Mouse (Mus musculus) gastrocnemius, postnatal 10 days (tissue): ENCODE measurements around the gene Satb2. TPM values are rescaled to one million over a fixed set of nuclear protein-coding genes. Genes with fewer than 3 reads are reported as not detected.

Experiments
- DNase-seq: peaks from one replicate; pipeline ENCODE4 v3.0.0; 2021; ENCODE audit warnings: mixed read lengths
- long read RNA-seq, 2 experiments: library from polyadenylated mRNA; stranded (forward); transcript quantifications; one replicate each; pipeline ENCODE4 v2.0.0; 2021
- total RNA-seq, 2 experiments: library from RNA; stranded (reverse); gene quantifications; 2 replicates each; pipeline ENCODE4 v1.2.3; 2021

Gene Satb2
- 1 to 10 TPM in 1 of 2 experiments, under 1 TPM in 1; 0.63 to 9.2 TPM for total RNA-seq
- long read RNA-seq, experiment 1, partial matches to known transcripts: 2 of 4 reads
- long read RNA-seq, experiment 1, other reads (novel, unspliced or antisense): 2 of 4 reads
- long read RNA-seq, experiment 2, full-length matches to known transcripts: 1 of 1 reads
- long read RNA-seq, experiment 2, partial matches to known transcripts: 0 of 1 reads
- long read RNA-seq, experiment 2, other reads (novel, unspliced or antisense): 0 of 1 reads

DNA sequence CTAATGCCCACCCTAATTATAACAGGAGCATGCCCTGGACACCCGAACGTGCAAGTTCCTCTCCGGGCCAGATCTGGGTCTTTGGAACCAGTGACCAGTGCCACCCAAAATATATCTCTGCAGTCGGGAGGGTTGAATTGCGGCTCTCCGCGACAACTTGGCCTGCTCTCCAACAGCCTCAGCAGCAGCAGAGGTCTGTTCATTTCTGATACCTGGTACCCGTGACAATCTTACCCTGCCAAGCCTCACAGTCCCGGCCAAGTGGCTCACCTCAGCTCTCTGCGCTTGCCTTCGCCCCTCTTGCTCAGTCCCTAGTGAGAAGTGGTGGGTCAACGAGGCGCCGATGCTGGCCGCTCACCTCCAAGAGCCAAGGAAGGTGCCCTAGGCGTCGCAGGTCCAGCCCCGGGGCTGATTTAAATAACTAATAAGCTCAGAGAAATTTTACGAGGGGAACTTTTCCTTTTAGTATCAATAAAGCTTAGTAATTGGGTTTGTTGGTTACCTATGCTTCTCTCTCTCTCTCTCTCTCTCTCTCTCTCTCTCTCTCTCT is at the start of gene Satb2:
Gene Satb2 (minus strand): TSS at position 500 of the 550 bp plus-strand sequence.
- DNase-seq: no peak

DNA sequence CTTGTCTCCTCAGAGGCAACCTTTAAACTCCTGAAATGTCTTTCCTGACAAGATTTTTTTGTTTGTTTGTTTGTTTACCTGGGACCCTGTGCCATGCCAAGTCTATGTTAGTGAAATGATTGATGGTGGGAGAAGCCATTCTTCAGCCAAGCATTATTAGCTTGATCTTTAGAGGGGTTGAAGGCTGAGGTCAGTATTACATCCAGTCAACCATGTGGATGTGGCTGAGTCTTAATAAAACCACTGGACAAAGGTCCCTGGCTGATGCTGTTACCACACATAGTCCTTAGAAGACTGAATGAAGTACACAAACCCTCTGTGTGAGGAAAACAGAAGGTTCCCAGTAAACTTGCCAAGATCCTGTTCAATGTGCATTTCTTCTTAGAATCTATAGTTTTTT is 40.5 kb upstream of the Satb2 start:
- DNase-seq: no peak

DNA sequence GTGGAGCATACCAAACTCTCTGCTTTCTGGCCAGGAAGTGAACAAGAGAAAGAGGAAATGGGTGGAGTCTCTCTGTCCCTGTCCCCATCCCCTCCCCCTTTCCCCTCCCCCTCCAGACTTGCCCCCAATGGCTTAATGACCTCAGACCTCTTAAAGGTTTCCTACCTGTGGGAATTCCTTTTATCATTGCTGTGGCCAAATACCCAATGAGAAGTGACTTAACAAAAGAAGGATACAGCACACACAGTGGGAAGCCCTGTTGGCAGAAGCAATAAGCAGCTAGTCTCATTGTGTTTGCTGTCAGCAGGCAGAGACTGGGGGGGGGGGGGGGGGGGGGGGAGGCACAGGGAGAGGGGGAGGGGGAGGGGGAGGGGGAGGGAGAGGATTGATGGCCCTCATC is 35.4 kb upstream of the Satb2 start:
- no peak for DNase-seq

DNA sequence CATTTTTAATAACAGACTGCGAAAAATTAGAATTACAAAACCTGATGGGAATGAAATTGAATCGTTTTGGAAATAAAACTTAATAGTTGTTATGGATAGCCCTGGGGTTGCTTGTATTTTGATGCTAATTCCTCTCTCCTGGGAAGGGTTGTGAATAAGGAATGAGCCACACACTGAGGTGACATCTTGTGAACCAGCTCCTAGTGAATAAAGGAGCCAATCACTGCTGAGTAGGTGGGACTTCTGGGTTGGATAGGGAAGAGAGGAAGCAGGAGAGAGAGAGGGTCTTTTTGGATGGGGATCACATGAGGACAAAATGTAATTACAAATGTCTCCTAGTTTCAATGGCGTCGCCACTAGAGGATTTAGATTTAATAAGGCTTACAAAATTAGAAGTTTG is 30.7 kb upstream of the Satb2 start:
- DNase-seq: no peak

DNA sequence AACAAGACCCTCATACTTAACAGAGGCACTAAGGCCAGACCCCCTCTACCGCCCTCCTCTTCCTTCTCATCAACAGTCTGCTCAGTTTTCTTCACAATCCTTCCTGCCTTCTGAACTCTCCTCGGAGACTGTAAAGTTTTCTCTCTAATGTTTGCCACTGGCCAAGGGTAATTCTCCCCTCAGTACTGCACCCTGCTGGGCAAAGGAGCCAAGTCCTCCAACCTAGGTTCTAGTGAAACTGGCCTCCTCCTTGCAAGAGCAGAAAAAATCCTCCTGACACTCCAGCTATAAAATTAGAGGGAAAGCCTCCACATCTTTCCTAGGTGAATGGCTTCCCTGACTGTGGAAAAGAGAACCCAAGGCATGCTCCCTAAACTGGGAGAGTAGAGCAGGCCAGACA is 16.6 kb upstream of the Satb2 start:
- no peak for DNase-seq

DNA sequence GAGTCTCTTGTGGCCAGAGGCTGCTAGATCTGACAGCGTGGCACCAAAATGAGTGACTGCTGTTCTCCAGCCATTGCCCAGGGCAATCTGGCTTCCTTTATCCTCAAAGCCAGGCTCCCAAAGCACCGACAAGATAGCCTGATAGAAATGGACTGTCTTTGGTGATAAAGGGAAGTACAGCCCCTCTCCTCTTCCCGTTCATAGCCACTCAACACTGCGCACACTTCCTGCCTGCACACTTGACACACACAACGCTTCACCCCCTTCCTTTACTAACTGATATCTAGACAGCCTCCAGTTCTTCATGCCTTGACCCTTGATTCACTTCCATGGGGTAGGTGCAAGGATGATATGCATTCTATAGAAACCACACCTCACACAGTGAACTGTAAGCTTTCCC is 13.9 kb upstream of the Satb2 start:
- no peak for DNase-seq

DNA sequence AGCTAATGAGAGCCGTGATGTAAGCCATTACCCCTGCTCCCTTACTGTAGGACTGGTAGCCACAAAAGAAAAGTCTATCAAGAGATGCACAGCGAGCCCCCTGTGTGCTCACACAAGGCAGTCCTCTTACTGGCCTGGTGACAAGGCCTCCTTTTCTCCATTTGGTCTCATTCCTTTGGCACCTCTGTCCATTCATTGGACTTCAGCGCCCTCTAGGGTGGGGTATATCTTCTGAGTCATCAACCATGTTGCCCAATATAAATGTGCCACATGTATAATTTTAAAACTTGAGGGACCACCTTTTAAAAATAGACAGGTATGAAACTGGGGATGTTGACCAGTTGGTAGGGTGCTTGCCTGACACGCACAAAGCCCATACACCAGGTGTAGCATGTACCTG is 13.2 kb upstream of the Satb2 start:
- DNase-seq: no peak

DNA sequence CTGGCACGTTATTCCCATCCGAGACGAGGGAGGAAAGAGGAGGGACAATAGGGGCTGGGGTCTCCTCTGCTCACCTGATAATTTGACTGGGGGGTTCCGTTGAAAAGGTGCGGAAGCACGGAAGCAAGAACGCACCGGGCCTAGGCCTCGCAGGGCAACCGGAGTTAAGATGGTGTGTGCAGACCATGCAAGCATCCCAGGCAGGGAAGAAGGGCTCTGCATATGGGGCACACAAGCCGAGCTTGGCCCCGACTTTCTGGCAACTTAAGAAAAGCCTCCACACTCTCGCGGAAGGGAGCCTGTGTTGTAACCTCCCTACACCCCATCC is 6.0 kb upstream of the Satb2 start:
- no peak for DNase-seq

DNA sequence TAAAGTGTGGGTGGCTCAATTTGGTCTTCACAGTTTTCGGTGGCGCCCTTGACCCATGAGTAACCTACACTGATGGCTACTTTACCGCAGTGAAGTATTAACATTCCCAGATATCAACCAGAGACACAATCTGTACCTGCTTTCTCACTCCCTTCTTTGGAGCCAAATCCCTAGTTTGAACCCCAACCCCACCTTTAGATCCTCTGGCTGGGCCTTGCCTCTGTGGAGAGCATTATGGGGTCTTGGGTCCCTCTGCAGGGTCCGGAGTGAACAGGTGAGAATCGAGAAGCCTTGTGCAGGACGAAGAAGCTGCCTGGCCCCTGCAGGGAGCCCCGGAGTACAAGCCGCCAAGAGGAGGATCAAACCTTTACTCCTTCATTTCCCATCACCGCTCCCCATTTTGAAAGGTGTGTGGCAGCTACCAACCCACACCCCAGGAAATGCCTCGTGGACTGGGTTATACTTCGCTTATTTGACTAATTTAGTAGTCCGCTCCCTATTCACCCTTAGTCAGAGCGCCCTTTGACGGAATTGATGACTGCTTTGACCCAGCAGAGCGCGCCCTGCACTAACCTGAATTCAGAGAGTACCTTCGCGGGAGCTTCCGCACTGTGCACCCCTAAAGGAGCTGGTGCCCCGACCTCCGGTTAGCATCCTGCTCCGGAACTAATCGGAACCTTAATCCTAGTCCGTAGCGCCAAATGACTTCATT is 5.5 kb upstream of the Satb2 start:
- no peak for DNase-seq

DNA sequence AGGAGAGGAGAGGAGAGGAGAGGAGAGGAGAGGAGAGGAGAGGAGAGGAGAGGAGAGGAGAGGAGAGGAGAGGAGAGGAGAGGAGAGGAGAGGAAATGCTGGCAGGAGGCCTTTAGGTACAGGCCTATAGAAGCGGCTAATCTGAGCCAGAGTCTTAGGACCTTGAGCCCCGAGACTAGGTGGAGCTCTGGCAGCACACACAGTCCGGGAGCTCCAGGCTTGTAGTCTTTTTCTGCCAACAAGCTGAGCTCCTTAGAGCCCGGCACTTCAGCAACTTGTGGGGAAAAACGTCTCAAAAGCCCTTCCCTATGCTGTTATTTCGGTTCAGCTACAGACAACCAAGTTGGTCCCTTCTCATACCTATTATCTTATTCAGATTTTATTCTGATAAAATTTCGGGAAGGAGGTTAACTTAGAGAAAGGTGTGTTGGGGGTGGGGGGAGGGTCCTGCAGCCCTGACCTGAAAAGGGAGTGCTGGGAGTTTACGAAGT is 4.7 kb upstream of the Satb2 start:
- DNase-seq: no peak

DNA sequence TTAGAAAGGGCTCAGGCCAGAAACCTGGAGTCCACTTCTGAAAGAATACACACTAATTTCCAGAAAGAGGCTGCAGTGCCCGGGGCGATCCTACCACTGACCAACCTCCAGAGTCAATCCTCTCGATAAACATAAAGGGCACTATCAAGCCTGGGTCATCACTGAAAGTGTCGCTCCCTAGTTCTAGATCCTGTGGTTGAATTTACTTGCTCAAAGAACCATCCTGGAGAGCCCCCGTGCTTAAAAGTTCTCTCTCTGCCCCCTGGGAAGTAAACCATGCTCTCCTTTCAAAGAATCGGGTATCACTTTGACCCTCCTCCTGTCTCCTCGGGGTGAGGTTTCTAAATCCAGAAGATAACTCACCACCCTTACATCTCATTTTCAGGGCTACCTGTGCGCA is 4.2 kb upstream of the Satb2 start:
- DNase-seq: no peak

DNA sequence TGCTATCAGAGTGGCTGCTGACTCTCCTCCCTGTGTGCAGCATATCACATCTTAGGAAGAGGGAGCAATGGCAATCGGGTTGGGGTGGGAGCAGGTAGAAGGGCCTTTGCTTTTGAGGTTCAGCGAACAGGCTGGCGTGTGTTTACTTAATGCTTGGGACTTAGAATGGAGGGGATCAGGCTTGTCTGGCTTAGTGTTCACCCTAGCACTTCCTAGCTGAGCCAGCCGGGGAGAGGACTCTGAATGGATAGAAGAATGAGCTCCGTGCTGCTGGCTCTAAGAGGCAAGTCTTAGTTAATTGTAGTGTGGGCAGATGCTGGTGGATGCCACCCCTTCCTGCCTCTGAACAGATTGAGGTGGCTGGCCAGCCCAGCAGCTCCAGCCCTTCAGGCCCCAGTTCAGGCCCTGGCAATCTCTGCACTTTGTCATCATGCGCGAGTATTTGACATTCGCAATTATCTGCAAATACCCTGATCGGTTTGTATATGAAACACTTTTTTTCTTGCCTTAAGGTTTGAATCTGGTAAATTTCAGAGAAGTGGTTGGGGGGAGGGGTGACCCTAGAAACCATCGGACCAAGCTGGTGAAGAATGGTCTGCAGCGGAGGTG is 3.6 kb upstream of the Satb2 start:
- no peak for DNase-seq

DNA sequence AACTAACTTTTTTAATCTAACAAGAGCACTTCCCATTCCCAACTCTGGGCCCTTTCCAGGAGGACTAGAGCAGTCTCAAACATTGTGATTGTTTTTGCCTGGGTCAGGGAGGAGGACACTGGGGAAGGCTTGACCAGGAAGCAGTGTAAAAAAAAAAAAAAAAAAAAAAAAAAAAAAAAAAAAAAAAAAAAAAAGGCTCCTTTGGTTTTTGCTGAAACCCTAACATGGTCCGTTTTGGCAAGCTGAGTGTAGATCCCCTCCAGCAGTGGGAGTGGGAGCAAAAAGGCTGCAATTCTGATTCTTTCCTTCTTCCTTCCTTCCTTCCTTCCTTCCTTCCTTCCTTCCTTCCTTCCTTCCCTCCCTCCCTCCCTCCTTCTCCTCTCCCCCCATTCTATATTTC is 3.1 kb upstream of the Satb2 start:
- no peak for DNase-seq

DNA sequence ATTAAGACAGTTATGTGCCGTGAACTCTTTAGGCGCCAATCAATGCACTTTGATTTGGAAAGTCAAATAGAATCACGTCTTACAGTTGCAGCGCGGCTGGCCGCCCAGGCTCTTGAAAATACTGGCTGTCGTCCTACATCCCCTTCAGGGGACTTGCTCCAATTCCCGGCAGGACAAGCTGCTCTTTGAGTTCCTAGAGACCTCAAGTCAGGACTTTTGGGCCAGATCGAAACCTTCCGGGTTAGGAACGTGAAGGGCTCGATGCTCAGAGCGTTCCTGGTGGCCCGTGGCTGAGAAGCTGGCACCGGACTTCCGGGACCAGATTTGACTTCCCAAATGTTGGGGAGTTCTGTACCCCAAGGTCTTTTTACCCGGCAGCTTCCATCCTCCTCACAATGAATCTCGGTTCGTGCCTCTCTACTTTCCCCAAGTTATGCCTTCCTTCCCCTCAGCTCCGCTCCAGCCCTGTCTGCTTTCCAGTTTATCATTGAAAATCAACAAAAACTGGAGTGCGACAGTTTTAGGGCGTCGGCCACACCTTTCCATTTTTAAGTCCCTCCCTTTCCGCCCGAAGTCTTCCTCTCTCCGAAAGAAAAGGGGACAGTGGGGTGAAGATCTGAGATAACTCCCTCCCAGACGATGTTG is 2.3 kb upstream of the Satb2 start:
- DNase-seq: peak; percentile 17

DNA sequence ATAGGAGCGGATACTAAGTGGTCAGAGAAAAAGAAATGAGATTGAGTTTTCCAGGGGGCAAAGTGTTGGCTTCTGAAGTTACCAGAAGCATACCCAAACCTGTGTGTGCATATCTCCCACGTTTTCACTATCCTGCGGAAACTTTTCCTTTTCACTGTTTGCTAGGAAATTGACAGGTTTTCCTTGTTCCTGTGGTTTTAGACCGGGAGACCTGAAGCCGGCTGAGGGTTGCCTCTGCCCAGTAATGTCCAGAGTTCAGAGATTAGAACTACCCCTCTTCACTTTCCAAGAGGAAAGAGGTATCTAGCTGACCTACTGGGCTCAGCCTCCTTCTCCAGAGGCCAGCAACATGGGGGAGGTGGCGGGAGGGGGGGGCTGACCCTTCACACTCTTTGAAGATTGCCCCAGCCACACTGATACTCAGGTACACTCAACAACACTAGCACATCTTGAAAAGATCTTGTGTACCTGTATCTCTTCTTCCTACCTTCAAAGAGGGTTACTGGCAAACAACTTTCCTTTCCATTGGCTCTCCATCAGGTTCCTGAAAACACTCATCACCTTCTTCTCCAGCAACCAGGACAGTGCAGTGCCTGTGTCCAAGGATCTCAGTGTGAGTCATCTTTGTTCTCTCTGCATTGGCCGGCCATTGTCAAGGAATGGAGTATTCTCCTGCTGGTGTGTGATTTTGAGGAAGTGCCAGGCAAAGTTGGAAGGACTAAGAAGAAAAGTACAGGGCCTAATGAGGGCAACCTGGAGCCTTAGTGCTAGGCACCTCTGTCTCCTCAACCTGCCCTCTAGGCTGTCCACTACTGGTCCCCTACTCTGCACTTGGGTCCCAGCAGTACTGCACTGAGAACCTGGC is 1.3 kb upstream of the Satb2 start:
- no peak for DNase-seq

DNA sequence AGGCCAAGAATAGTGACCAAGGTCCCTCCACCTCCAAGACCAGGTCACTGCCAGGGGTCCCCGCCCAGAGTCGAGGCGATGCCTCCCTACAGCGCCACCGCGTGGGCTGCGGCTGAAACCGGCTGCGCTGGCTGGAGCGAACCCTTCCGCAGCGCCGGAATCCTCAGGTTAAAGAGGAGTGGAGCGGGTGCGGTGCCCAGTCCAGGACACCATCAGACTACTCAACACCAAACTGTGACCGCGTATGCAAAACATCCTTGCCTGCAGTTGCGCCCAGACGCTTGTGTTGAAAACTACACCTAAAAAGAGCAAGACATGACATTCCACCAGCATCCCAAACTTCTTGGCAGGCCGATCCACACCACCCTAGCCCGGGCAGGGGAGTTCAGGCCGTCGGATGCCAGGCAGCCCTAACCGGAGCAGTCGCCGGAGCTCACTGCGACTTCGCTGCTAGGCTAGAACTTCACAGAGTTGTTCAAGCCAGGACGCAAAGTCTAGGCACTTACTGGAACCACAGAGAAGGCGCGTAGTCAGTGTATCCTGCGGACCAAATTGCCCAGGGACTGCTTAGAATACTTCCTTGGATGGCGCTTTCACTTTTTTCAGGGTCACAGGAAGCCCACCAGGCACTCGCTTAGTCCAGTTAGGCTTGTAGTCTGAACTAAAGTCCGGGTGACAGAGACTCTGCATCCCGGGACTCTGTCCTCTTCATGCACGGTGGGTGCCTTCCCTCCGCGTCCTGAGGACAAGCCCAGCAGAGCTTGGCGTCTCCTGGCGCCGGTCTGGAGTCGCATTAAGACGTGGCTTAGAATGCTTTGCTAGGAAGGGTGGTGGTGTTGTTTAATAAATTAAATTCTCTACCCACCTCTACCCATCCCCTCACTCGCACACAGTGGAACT is 999 bp downstream of the Satb2 start:
- peak; percentile 79 for DNase-seq

DNA sequence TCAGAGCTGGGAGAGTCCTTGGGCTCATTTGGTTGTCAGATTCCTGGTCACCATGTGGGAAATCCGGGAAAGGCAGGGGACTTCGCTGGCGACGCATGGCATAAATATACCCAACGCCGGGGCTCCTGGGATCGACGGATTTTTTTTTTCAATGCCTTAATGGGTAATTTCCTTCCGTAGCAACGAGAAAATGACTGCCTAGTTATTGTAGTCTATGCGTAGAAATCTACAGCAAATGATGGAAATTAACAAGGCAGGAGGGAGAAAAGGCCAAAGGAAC is 1.7 kb downstream of the Satb2 start:
- DNase-seq: peak; percentile 6

DNA sequence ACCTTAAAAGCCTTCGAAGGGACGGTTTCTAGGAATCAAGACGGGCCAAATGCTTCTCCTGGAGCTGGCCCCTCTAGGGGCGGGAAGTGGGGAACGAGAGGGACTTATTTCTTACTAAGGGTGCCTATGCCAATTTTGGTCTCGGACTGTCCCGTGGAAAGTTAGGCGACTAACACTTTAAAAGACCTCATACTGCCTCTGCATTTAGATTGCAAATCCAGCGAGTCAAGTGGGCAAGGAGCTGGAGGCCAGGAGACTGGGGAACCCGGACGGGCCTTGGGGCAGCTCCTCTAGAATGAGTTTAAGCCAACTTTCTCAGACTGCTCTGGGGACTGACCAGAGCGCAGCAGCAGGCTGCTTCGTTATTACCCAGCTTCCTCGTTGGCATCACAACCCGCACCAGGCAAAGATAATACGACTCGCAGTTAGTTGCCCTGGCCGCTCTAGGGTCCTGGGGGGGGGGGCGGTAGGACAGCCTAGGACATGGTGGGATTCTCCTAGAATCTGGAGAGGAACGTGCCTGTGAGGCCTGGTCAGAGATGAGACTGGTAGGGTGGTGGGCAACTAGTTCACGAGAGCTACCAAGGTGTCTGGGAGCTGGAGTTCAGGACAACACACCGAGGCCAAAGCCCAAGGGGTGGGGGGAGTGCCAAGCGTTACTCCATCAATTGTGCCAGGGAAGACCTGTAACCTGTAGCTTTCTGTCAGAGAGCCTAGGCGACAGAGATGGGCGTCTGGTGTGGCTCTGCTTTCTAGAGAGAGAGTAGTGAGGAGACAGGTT is 2.2 kb downstream of the Satb2 start:
- no peak for DNase-seq

DNA sequence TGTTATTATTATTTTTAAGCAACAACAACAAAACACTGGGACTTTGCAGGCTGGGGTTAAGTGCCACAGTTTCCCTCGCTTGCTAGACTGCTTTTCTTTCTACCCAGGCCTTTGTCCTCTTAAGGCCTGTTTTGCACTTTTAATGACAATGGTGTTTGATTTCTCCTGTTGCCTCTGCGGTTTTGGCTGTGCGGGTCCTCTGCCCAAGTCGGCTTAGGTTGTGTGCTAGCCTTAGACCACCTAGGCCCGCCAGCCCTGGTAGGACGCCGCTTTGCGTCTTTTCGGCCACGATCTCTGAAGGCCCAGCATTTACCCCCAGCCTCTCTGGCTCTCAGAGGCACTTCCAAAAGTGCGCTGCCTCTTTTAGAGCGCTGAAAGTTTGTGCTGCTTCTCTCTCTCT is 2.9 kb downstream of the Satb2 start:
- DNase-seq: no peak

DNA sequence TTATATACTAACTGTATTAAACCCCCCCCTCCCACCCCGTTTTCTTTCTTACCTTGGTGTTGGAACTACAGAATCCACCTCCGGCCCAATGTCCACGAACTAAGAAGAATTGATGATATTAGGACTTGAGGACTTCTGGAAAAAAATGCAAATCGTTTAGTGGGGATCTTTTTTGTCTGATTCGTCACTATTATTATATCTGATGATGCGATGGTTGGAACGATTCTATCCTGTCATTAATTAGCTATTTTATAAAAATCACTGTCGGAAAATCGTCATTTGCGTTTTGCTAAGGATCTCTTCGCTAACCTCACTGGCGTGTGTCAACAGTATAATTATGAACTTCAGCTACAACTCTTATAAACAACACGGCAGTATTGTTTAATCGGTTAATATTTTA is 4.3 kb downstream of the Satb2 start:
- DNase-seq: no peak
